Mouse (Mus musculus): ENCODE results near the gene Mau2.
"Not testable (repeated sequence)": the region's sequence is repeated elsewhere in the genome, so short reads cannot be mapped to it uniquely, and the experiment has no call there.

The Mau2 gene

DNA sequence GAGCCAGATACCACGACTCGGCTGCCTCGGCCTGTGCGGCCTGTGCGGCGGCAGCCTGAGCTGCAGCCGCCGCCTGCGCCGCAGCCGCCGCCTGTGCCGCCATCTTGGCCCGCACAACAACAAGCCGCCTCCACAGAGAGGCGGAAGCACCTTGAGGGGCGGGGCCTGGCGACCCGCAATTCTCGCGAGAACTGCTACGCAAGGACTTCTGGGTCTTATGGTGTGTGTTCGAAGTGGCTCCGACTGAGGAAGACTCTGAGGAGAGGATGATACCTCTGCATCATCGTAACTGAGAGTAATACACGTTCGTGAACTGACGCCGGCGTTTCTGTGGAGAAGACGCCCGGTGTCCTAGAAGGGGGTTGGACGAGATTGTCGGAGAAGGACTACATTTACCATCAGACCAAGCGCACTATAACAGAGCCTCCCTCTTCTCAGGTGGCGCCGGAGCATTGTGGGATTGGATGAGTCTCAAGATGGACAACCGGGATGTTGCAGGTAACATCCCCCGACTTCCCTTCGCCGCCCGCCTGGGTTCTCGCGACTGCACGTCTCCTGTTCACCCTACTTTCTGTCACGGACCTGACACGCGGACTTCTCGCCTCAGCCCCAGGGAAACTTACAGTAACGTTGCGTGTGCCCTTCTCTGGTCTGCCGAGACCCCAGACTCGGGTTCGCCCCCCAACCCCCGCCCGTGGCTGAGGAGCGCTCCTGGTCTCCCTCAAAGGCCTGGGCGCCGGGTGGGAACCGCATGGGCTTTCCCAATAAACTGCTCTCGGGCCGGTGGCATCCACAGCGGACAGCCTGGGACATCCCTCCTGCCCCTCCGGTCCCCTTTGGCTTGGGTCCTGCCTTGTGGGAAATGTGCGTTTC, at the start of gene Mau2, which contains the start of gene Sugp1:
TSS of gene Mau2 (minus strand) at position 152 of the 873 bp plus-strand sequence.
TSS of gene Sugp1 (plus strand) at position 231 of the 873 bp plus-strand sequence.
- DNase-seq, result peak; percentile 96

- no peak for DNase-seq
Observed at GRCm38 (mm10) chr8:70089296-70089960, 46.9 kb upstream of the Mau2 start.

DNA sequence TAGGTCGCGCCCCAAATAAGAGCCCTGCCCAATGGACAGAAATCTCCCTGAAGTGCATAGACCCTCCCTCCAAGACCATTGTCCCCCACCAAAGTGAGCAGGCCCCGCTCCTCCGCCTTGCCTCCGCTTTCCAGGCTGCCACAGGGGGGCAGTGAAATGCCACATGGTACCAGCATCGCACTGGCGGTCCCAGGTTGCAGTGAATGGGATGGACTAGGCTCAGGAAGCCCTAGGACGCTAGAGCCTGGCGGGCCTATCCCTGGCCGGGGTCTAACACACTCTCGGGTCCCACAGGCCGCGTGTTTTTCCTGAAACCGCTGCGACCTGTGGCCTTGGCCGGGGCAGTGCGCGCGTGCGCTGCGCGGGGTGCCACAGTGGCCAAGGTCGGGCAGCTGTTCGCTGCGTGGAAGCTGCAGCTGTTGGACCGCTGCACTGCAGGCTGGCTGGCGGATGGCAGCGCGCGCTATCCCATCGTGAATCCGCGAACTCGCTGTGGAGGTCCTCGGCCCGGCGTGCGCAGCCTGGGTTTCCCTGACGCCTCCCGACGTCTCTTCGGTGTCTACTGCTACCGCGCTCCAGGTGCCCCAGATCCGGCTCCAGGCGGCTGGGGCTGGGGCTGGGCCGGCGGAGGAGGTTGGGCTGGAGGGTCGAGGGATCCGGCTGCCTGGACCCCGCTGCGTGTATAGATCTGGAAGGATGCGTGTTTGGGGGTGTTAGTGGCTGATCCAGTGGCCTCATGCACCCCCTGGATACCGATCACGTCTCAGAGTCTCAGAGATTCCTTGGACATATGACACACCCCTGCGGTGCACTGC, 45.5 kb upstream of the Mau2 start:
- DNase-seq, result peak; percentile 52 to 65

- no peak for DNase-seq
Observed at GRCm38 (mm10) chr8:70087237-70087636, 44.7 kb upstream of the Mau2 start.

DNA sequence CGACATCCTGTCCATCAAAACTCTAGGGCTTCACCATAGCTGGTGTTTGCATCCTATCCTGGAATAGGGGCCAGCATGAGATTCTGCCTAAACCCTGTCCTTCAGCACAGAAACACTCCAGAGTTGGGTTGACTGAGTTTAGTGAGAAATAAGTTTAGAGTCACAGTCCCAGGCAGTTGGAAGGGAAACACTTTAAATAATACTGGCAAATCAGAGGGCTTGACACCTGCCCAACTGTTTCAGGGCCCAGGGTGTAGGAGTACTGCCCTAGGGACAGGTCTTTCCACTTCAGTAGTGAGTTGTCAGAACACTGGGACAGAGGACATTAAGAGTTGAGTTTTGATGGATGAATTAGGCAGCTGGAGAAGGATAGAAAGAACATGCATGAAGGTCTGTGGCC, 43.6 kb upstream of the Mau2 start:
- DNase-seq, result no peak

GRCm38 (mm10) chr8:70084191-70085065, 41.9 kb upstream of the Mau2 start:
- DNase-seq, result peak; percentile 44 to 50

GRCm38 (mm10) chr8:70083285-70083684, 40.8 kb upstream of the Mau2 start, which contains the start of gene Hapln4:
Gene Hapln4, plus strand, starts transcription at chr8:70083457.
- DNase-seq, result peak; percentile 87 to 91

DNA sequence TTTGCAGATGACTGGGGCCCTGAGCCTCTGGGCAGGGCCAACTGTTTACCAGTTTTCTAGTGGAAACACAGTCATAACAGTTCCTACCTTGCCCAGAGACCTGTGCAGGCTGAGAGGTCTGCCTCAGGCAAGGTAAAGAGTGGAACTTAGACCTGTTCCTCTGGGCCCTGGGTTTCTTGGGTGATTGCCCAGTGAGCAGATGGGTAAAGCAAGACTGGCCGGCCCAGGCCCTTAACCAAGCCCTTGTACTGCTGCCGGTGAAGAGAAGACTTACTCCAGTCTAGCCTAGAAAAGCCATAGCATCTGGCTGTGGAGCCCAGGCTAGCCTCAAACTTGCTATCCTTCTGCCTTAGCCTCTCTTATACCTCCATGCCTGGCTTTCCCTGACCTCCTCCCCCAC, 39.4 kb upstream of the Mau2 start:
- peak; percentile 22 to 39 for DNase-seq

GRCm38 (mm10) chr8:70073682-70074081, 31.1 kb upstream of the Mau2 start:
- no peak for DNase-seq

DNA sequence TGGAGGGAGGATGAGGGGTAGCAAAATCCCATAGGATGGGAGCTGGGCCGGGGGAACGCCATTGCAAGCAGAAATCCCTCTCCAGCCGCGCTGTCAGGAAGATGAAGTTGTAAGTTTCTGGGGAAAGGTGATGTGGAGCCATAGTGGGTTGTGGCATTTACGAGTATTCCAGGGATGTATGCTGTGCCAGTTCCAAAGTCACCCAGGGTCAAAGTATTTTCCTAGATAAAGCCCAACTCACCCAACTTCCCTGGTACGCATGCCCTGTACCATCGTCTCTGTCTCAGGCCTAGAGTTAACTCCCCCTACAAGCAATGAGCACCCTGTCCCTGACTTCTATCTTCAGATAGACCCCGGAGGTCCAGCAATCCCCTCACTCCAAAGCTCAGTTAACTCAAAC, 30.6 kb upstream of the Mau2 start:
- DNase-seq, result no peak

DNA sequence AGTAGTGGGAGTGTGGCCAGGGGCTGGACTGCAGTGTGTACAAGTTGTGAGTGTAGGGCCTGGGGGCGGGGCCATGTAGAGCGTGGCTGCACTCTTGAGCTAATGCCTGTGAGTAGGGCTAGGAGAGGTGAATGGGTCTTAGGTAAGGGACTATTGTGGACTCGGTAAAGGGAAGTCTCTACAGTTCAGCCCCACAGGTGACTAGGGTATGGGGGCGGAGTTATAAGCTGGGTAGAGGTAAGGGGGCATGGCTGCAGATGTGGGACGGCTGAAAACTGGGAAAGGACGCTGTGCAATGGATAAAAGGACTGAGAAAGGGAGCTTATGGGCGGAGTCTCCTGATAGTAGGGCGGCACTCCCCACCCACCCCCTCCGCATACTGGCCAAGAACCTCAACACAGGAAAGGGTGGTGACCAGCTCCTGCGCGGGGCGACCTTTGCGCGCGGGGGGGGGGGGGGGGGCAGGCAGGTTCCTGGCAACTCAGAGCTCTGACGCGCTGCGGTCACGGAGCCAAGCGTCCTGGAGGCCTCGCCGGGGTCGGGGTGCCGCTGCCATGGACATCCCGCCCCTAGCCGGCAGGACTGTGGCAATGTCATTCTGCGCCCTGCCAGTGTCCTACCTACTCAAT, 30.0 kb upstream of the Mau2 start, which contains the start of gene Tm6sf2:
TSS of gene Tm6sf2 (plus strand) at position 484 of the 629 bp plus-strand sequence.
- DNase-seq, result no peak

- DNase-seq, result no peak
Observed at GRCm38 (mm10) chr8:70071836-70072440, 29.4 kb upstream of the Mau2 start.

GRCm38 (mm10) chr8:70057721-70058120, 15.2 kb upstream of the Mau2 start:
- DNase-seq, result no peak

GRCm38 (mm10) chr8:70050434-70050833, 7.9 kb upstream of the Mau2 start:
- not testable (repeated sequence) for DNase-seq

GRCm38 (mm10) chr8:70049662-70050061, 7.1 kb upstream of the Mau2 start:
- no peak for DNase-seq

- DNase-seq, result no peak
Observed at GRCm38 (mm10) chr8:70043996-70044395, 1.5 kb upstream of the Mau2 start.

- DNase-seq, result peak in 1 of 2 experiments; percentile 49
Observed at GRCm38 (mm10) chr8:70041885-70042546, 518 bp downstream of the Mau2 start.

- no peak for DNase-seq
Observed at GRCm38 (mm10) chr8:70037994-70038393, 4.5 kb downstream of the Mau2 start.

DNA sequence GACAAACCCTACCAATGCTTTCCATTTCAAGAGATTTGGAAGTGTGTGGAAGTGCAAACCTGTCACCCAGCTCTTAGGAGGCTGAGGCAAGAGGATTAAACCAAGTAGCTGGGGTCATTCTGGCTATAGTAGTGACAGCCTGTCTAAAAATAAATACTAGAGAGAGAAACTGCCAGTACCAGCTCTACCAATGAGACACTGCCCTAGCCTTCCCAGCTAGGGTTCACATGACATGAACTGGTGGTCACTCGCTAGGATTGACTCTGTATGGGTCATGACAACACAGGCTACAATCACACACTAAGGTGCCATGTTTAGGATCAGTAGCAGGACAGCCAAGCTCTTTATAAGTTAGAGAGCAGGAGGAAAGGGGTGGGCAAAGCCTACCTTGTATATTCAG, 12.3 kb downstream of the Mau2 start:
- DNase-seq, result no peak

GRCm38 (mm10) chr8:70026151-70026550, 16.4 kb downstream of the Mau2 start:
- DNase-seq, result no peak

Measured in cerebellum, postnatal 36 days (tissue).